Mouse (Mus musculus): ENCODE measurements around the gene Yjefn3. TPM values are rescaled to one million over a fixed set of nuclear protein-coding genes. Genes with fewer than 3 reads are reported as not detected.
A peak's percentile ranks its signal among the peaks of the same experiment; 100 is the strongest.

The Yjefn3 gene
- polyA plus RNA-seq, 1 experiment from 2014 or later = 12.8 TPM

DNA sequence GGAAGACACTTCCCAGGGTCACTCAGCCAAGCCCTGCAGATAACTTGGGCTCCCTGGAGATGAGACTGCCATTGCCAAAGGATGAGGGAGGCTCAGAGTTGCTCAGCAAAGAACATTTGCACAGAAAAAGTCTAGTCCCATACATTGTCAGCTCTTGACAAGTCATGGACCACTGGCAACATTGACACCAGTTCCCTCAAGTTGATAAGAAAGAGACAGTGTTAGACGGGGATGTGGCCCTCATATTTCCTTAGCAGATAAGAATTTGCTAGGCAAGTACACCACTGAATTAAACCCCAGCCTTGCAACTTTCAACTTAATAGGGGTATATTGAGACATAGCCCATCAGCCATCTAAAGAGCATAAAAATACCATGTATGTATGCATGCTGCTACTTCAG, 21.5 kb upstream of the Yjefn3 start:
- WGBS = 90% methylated on average over 1 of the region's 1 CpGs
- no peaks in the 10 kb centered on the region for H3K9me3 ChIP-seq

DNA sequence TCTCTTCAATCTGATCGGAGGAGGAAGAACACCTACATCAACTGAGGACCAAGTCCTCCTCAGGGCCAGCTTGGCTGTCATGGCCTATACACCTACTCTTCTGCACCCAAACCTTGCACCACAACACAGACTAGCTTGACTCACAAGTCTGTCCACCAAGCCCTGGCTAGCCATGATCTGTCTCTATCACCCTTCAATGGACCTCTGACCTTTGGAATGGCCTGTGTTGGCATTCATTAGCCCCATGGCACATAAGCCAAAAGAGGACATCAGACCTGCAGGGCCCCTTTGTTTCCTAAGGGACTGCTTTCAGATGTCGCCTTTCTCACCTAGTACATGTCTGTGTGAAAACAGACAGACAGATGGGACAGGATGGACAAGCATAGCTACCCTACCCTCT, 18.6 kb upstream of the Yjefn3 start:
- H3K4me3 ChIP-seq = no peak overlapping the region
- H3K4me2 ChIP-seq = no peak overlapping the region
- H3K36me3 ChIP-seq = peaks cover 16% of the 10 kb centered on the region
- H3K27me3 ChIP-seq = no peaks in the 10 kb centered on the region
- 94% methylated on average over 2 of the region's 2 CpGs for WGBS
- peak overlapping the region; percentile 44 for H3K9ac ChIP-seq
- H3K4me1 ChIP-seq (replicated peaks) = peaks cover 19% of the 10 kb centered on the region
- no peak for ATAC-seq (ENCODE audit: low FRiP score)
- H3K27ac ChIP-seq = peak overlapping the region; percentile 85
- H3K9me3 ChIP-seq = no peaks in the 10 kb centered on the region

More for the DNA sequence above, 21.5 kb upstream of the Yjefn3 start:
- ATAC-seq (ENCODE audit: low FRiP score) = no peak
- H3K4me2 ChIP-seq = no peak overlapping the region
- peaks cover 19% of the 10 kb centered on the region for H3K4me1 ChIP-seq (replicated peaks)
- no peak overlapping the region for H3K4me3 ChIP-seq
- H3K9ac ChIP-seq = no peak overlapping the region
- no peaks in the 10 kb centered on the region for H3K27me3 ChIP-seq
- peaks cover 5% of the 10 kb centered on the region; the same call in 1 of the 2 replicates for H3K36me3 ChIP-seq
- H3K27ac ChIP-seq = no peak overlapping the region

- no peaks in the 10 kb centered on the region for H3K27me3 ChIP-seq
- peaks cover 19% of the 10 kb centered on the region for H3K4me1 ChIP-seq (replicated peaks)
- H3K4me3 ChIP-seq = no peak overlapping the region
- peak overlapping the region; percentile 20 for H3K4me2 ChIP-seq
- peak; percentile 65 for ATAC-seq (ENCODE audit: low FRiP score)
- peaks cover 25% of the 10 kb centered on the region for H3K36me3 ChIP-seq
- H3K9ac ChIP-seq = peak overlapping the region; percentile 44
- peak overlapping the region; percentile 85 for H3K27ac ChIP-seq
- WGBS = 47% methylated on average over 11 of the region's 11 CpGs
- no peaks in the 10 kb centered on the region for H3K9me3 ChIP-seq
These were observed 17.6 kb upstream of the Yjefn3 start for GRCm38 (mm10) chr8:69919876-69920662.

- no peak overlapping the region for H3K4me2 ChIP-seq
- H3K27me3 ChIP-seq = no peaks in the 10 kb centered on the region
- H3K4me3 ChIP-seq = no peak overlapping the region
These were observed 16.5 kb upstream of the Yjefn3 start for GRCm38 (mm10) chr8:69919010-69919409.

DNA sequence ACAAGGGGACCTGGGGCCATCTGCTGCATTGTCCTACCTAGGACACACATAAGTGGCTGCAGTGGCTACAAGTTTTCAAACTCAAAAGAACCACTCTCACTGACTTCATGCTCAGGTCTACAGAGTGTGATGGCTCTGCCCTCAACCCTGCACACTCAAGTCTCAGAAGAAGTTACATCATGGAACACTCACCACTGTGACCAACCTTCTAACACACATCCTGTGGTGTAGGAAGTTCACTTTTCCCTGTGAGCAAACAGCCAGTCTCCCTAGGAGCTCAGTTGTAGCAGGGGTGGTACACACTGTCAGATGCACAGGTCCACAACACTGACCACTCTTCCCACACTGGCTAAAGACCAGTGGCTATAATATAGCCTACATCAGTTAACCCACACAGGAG, 16.0 kb upstream of the Yjefn3 start:
- H3K4me3 ChIP-seq = no peak overlapping the region
- no peak for ATAC-seq (ENCODE audit: low FRiP score)
- H3K4me2 ChIP-seq = no peak overlapping the region
- no peaks in the 10 kb centered on the region for H3K27me3 ChIP-seq
- peaks cover 41% of the 10 kb centered on the region for H3K36me3 ChIP-seq
- H3K4me1 ChIP-seq (replicated peaks) = peaks cover 19% of the 10 kb centered on the region
- no peak overlapping the region for H3K27ac ChIP-seq
- H3K9me3 ChIP-seq = no peaks in the 10 kb centered on the region
- H3K9ac ChIP-seq = no peak overlapping the region

More at GRCm38 (mm10) chr8:69919010-69919409, 16.5 kb upstream of the Yjefn3 start:
- ATAC-seq (ENCODE audit: low FRiP score) = peak; percentile 65
- Histone ChIP-seq H3K27ac (no peak overlapping the region), H3K9ac (no peak overlapping the region), H3K4me1 (replicated peaks) (peaks cover 19% of the 10 kb centered on the region), H3K9me3 (no peaks in the 10 kb centered on the region), H3K36me3 (peaks cover 36% of the 10 kb centered on the region)
- 72% methylated on average over 1 of the region's 1 CpGs for WGBS

- Histone ChIP-seq H3K27me3 (no peaks in the 10 kb centered on the region), H3K9ac (peak overlapping the region; percentile 4; the same call in 1 of the 2 replicates), H3K27ac (no peak overlapping the region), H3K4me3 (no peak overlapping the region), H3K36me3 (peaks cover 69% of the 10 kb centered on the region), H3K4me1 (replicated peaks) (peaks cover 11% of the 10 kb centered on the region), H3K9me3 (no peaks in the 10 kb centered on the region), H3K4me2 (no peak overlapping the region)
- 44% methylated on average over 5 of the region's 5 CpGs for WGBS
- ATAC-seq (ENCODE audit: low FRiP score) = no peak
These were observed 13.2 kb upstream of the Yjefn3 start for GRCm38 (mm10) chr8:69915748-69916147.

DNA sequence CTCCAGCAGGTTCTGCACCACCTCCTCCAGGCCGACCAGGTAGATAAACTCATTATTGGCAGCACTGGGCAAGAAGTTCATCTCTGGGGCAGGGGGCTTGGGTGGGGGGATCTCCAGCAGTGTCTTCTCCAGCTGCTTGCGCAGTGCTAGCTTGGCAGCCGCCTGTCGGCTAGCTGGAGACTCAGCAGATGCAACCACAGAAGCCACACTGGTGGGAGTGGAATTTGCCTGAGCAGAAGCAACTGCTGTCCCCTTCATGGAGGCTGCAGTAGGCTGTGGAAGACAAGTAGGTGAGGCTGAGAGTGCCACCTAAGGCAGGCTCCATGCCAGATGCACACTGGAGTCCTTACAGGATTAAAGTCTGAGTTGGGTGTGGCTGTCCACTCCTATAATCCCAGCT, 12.0 kb upstream of the Yjefn3 start:
- Histone ChIP-seq H3K9ac (0 out of 2 replicates have a peak overlapping the region, but pooled peaks have one; percentile 15), H3K27ac (no peak overlapping the region), H3K27me3 (no peaks in the 10 kb centered on the region), H3K4me3 (no peak overlapping the region), H3K4me2 (no peak overlapping the region), H3K4me1 (replicated peaks) (no peaks in the 10 kb centered on the region), H3K9me3 (no peaks in the 10 kb centered on the region), H3K36me3 (peaks cover 81% of the 10 kb centered on the region)
- ATAC-seq (ENCODE audit: low FRiP score) = no peak
- 87% methylated on average over 4 of the region's 4 CpGs for WGBS

DNA sequence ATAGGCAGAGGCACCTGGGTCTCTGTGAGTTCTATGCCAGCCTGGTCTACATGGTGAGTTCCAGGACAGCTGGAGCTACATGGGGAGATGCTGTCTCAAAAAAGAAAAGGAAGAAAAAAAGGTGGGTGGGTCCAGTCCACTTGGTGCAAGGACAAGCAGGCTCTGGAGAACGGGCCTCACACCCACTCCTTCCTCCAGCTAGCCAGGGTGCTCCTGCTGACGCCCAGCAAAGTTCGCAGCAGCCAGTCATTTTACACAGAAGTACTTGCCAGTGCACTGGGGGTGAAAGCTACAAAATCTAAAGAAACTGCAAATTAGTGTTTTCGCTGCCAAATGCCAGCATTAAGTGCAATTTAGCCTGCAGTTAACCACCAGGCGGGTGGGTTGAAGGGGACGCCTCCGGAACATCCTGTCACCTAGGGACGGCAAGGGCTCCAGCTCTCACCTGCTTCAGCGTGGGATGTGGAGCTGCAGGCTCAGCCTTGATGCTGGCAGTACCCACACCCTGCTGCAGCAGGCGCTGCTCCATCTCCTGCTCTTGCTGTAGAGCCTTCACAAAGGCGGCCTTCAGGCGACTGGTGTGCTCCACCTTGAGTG, 10.1 kb upstream of the Yjefn3 start:
- no peak overlapping the region for H3K4me3 ChIP-seq
- WGBS = 92% methylated on average over 12 of the region's 12 CpGs
- H3K9me3 ChIP-seq = no peaks in the 10 kb centered on the region
- H3K4me2 ChIP-seq = no peak overlapping the region
- H3K9ac ChIP-seq = no peak overlapping the region
- no peaks in the 10 kb centered on the region for H3K27me3 ChIP-seq
- no peak overlapping the region for H3K27ac ChIP-seq
- peaks cover 94% of the 10 kb centered on the region for H3K36me3 ChIP-seq
- H3K4me1 ChIP-seq (replicated peaks) = no peaks in the 10 kb centered on the region
- ATAC-seq (ENCODE audit: low FRiP score) = no peak

DNA sequence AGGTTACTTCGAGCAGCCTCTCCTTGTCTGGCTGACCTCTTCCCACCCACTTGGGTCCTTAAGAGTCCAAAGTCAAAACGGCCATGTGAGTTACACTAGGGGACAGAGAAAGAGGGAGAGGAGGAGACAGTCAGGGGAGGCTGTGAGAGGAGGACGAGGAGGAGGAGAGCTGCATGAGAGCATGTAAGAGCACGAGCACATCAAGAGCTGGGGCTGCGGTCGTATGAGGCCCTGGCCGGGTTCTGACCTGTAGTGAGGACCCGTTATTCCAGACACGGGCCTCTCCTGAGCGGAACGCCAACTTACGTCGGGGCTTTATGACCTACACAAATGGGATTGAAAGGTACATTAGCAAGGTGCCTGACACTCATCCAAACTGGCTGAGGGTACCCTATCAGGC, 9.4 kb upstream of the Yjefn3 start:
- WGBS = 94% methylated on average over 13 of the region's 13 CpGs

GRCm38 (mm10) chr8:69907106-69907505, 4.6 kb upstream of the Yjefn3 start:
- H3K4me1 ChIP-seq (replicated peaks) = peaks cover 15% of the 10 kb centered on the region
- no peak overlapping the region for H3K4me2 ChIP-seq
- H3K4me3 ChIP-seq = no peak overlapping the region
- H3K27ac ChIP-seq = no peak overlapping the region
- H3K9ac ChIP-seq = no peak overlapping the region
- WGBS = 86% methylated on average over 2 of the region's 2 CpGs
- no peak for ATAC-seq (ENCODE audit: low FRiP score)
- H3K27me3 ChIP-seq = no peaks in the 10 kb centered on the region
- H3K36me3 ChIP-seq = peaks cover 43% of the 10 kb centered on the region
- H3K9me3 ChIP-seq = no peaks in the 10 kb centered on the region

More for the DNA sequence above, 9.4 kb upstream of the Yjefn3 start:
- Histone ChIP-seq H3K9me3 (no peaks in the 10 kb centered on the region), H3K4me3 (no peak overlapping the region), H3K9ac (no peak overlapping the region), H3K4me2 (no peak overlapping the region), H3K27ac (no peak overlapping the region), H3K27me3 (no peaks in the 10 kb centered on the region), H3K36me3 (peaks cover 90% of the 10 kb centered on the region), H3K4me1 (replicated peaks) (no peaks in the 10 kb centered on the region)
- no peak for ATAC-seq (ENCODE audit: low FRiP score)

DNA sequence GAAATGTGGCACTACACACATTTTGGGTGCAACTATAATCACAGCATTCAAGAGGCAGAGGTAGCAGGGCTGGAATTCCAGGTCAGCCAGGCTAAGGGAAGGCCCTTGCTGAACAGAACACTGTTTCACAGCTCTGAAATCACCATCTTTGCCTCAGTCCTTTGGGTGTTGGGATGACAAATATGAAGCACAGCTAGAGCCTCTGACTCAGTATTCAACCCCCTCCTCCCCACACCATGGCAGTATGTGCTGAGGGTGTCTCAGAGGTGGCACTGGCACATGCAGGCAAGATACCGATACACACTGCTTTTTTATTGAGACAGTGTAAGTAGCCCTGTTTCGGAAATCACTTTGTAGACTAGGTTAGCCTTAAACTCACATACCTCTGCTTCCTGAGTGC, 3.7 kb upstream of the Yjefn3 start:
- H3K27me3 ChIP-seq = no peaks in the 10 kb centered on the region
- no peak for ATAC-seq (ENCODE audit: low FRiP score)
- no peak overlapping the region for H3K27ac ChIP-seq
- H3K4me2 ChIP-seq = no peak overlapping the region
- H3K9ac ChIP-seq = no peak overlapping the region
- H3K9me3 ChIP-seq = no peaks in the 10 kb centered on the region
- H3K4me1 ChIP-seq (replicated peaks) = peaks cover 20% of the 10 kb centered on the region
- H3K4me3 ChIP-seq = no peak overlapping the region
- peaks cover 35% of the 10 kb centered on the region for H3K36me3 ChIP-seq
- WGBS = 97% methylated on average over 2 of the region's 2 CpGs

GRCm38 (mm10) chr8:69904096-69904495, 1.6 kb upstream of the Yjefn3 start:
- WGBS = 80% methylated on average over 8 of the region's 8 CpGs
- Histone ChIP-seq H3K27ac (no peak overlapping the region), H3K4me1 (replicated peaks) (peaks cover 38% of the 10 kb centered on the region)

More at GRCm38 (mm10) chr8:69904096-69904495, 1.6 kb upstream of the Yjefn3 start:
- Histone ChIP-seq H3K9ac (peak overlapping the region; percentile 58; the same call in 1 of the 2 replicates), H3K36me3 (peaks cover 13% of the 10 kb centered on the region), H3K4me3 (no peak overlapping the region), H3K9me3 (no peaks in the 10 kb centered on the region), H3K4me2 (peak overlapping the region; percentile 98), H3K27me3 (no peaks in the 10 kb centered on the region)
- ATAC-seq (ENCODE audit: low FRiP score) = no peak
